Mouse (Mus musculus) megakaryocyte-erythroid progenitor cell, adult 5-6 weeks (primary cell): Measurements from ENCODE around the gene Tcp1. TPM values are rescaled to one million over a fixed set of nuclear protein-coding genes. Genes with fewer than 3 reads are reported as not detected.

Experiments
- ATAC-seq: replicated peaks from 2 replicates; pipeline ENCODE4 v1.8.0; 2016; ENCODE audit warnings: mild to moderate bottlenecking, inconsistent platforms; ENCODE audit not compliant: severe bottlenecking, poor library complexity, low FRiP score, low TSS enrichment
- total RNA-seq, 2 experiments: library from RNA; stranded (forward) in 1 of 2; stranded (reverse) in 1 of 2; fragments of 200-1000, 215-1000 nt in 1 of 2; fragments of >200 nt in 1 of 2; fragmentation: Nextera tagmentation in 1 of 2; gene quantifications; 2 replicates each; pipeline ENCODE4 v1.2.3; 2014 to 2017

Tcp1 gene
- total RNA-seq, 2 experiments from 2014 or later = 497 to 1,112 TPM

DNA sequence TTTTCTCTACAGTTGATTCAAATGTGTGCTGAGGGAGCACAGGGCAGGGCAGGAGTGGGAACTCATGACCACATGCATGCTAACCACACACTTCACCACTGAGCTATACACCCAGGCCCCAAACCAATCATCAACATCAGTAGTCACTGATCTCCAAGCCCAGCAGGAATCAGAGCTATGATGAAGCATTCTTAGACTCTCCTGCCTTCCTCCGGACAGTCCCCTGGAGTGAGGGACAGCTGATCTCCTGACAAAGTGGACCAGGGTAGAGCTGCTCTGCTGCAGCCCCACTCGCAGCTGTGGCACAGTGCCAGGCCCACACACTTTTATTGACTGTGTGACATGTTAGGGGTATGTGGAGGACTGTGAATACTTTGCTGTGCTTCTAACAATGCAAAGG lies 43.9 kb downstream of the Tcp1 start:
- ATAC-seq = 0 out of 2 replicates have a peak, but pooled peaks have one; percentile 13

- peak; percentile 95 for ATAC-seq
Measured at GRCm38 (mm10) chr17:12960331-12960873, 44.9 kb downstream of the Tcp1 start, which contains the start of gene Acat2. Acat2 (minus strand) TSS chr17:12960747.

- no peak for ATAC-seq
Measured at GRCm38 (mm10) chr17:12963476-12963875, 48.0 kb downstream of the Tcp1 start.

DNA sequence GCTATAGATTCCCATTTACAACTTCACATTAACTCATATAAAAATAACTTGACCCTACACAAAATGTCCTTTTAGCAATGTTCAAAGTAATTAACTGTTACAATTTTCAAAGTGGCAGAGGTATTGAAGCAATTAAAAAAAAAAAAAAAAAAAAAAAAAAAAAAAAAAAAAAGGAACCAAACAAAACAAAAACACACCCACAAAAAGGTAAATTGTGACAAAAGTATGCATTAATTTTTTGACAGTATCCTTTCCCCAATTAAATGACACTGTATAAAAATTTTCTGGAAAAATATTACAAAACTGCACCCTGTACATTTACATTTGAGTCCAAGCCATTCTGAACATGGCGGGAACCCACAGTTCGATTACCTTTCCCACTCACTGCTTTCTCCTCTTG lies 51.7 kb downstream of the Tcp1 start:
- no peak for ATAC-seq

DNA sequence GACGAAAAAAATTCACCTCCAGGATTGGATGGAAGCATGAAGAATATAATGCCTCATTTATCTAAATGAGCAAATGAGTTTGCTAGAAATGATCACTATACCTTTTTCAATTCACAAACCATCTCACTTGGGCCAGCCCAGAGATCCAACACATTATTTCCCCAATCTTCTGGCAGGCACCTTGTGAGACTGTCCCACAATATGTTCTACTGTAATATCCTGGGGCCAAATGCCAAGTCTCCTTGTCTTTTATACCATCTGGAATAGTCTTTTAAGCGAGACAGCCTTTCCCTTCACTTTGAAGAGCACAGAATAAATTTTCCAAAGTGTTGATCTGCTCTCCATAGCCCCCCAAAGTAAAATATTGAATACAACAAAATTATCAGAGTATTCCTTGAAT lies 58.4 kb downstream of the Tcp1 start:
- ATAC-seq = no peak

Other genes starting within 250 kb of the Tcp1 start
- not detected in 2 replicates for gene Slc22a1, start 239.9 kb upstream of the Tcp1 start, total RNA-seq (2014; fragmentation: Nextera tagmentation)
- not detected in 2 replicates for gene Slc22a1, start 239.9 kb upstream of the Tcp1 start, total RNA-seq (2017)
- gene Igf2r, start 146.0 kb upstream of the Tcp1 start, total RNA-seq (2014; fragmentation: Nextera tagmentation) = 10.2 and 14.0 TPM in 2 replicates
- 15.3 and 19.7 TPM in 2 replicates for gene Igf2r, start 146.0 kb upstream of the Tcp1 start, total RNA-seq (2017)
- not detected in 2 replicates for gene Mas1, start 47.6 kb upstream of the Tcp1 start, total RNA-seq (2014; fragmentation: Nextera tagmentation)
- gene Mas1, start 47.6 kb upstream of the Tcp1 start, total RNA-seq (2017) = not detected in 2 replicates
- gene Mrgprh, start 39.7 kb upstream of the Tcp1 start, total RNA-seq (2014; fragmentation: Nextera tagmentation) = not detected in 2 replicates
- gene Mrgprh, start 39.7 kb upstream of the Tcp1 start, total RNA-seq (2017) = not detected in 2 replicates
- gene Pnldc1, start 5.5 kb upstream of the Tcp1 start, total RNA-seq (2014; fragmentation: Nextera tagmentation) = 12.4 TPM in 1 of 2 replicates, not detected in the other
- 0.15 TPM in 1 of 2 replicates, not detected in the other for gene Pnldc1, start 5.5 kb upstream of the Tcp1 start, total RNA-seq (2017)
- gene Mrpl18, start 644 bp downstream of the Tcp1 start, total RNA-seq (2014; fragmentation: Nextera tagmentation) = 165 and 221 TPM in 2 replicates
- gene Mrpl18, start 644 bp downstream of the Tcp1 start, total RNA-seq (2017) = 214 and 219 TPM in 2 replicates
- 0.33 TPM in 1 of 2 replicates, not detected in the other for gene Acat3, start 24.9 kb downstream of the Tcp1 start, total RNA-seq (2014; fragmentation: Nextera tagmentation)
- gene Acat3, start 24.9 kb downstream of the Tcp1 start, total RNA-seq (2017) = 0.80 and 1.3 TPM in 2 replicates
- gene Acat2, start 45.0 kb downstream of the Tcp1 start, total RNA-seq (2014; fragmentation: Nextera tagmentation) = 14.9 and 28.9 TPM in 2 replicates
- gene Acat2, start 45.0 kb downstream of the Tcp1 start, total RNA-seq (2017) = 19.2 and 20.2 TPM in 2 replicates
- 75.6 and 80.8 TPM in 2 replicates for gene Wtap, start 78.5 kb downstream of the Tcp1 start, total RNA-seq (2014; fragmentation: Nextera tagmentation)
- 367 and 387 TPM in 2 replicates for gene Wtap, start 78.5 kb downstream of the Tcp1 start, total RNA-seq (2017)
- 86.0 and 94.0 TPM in 2 replicates for gene Sod2, start 91.1 kb downstream of the Tcp1 start, total RNA-seq (2014; fragmentation: Nextera tagmentation)
- 95.3 and 124 TPM in 2 replicates for gene Sod2, start 91.1 kb downstream of the Tcp1 start, total RNA-seq (2017)
- gene Gpr31b, start 136.6 kb downstream of the Tcp1 start, total RNA-seq (2014; fragmentation: Nextera tagmentation) = not detected in 2 replicates
- gene Gpr31b, start 136.6 kb downstream of the Tcp1 start, total RNA-seq (2017) = not detected in 2 replicates
- not detected in 2 replicates for gene Tcp10b, start 145.4 kb downstream of the Tcp1 start, total RNA-seq (2014; fragmentation: Nextera tagmentation)
- 0.23 TPM in 1 of 2 replicates, not detected in the other for gene Tcp10b, start 145.4 kb downstream of the Tcp1 start, total RNA-seq (2017)
- not detected in 2 replicates for gene Unc93a, start 216.1 kb downstream of the Tcp1 start, total RNA-seq (2014; fragmentation: Nextera tagmentation)
- gene Unc93a, start 216.1 kb downstream of the Tcp1 start, total RNA-seq (2017) = 0.33 TPM in 1 of 2 replicates, not detected in the other